Mouse (Mus musculus): ENCODE results near the gene Ankrd23. TPM values are rescaled to one million over a fixed set of nuclear protein-coding genes. Genes with fewer than 3 reads are reported as not detected.

Ankrd23 gene
- polyA plus RNA-seq, 1 experiment = 5.8 TPM

GRCm38 (mm10) chr1:36570320-36570719 is 33.6 kb upstream of the Ankrd23 start:
- Histone ChIP-seq H3K27ac (ENCODE audit: insufficient read depth, low read depth, low read length) (peak overlapping the region; percentile 71; the same call in 1 of the 2 replicates), H3K4me1 (ENCODE audit: control insufficient read depth, insufficient read depth, insufficient read length, low read length) (peaks cover 26% of the 10 kb centered on the region), H3K27me3 (ENCODE audit: control insufficient read depth, insufficient read depth, low read length) (no peaks in the 10 kb centered on the region), H3K4me3 (ENCODE audit: low read depth, low read length) (no peak overlapping the region), H3K36me3 (ENCODE audit: control insufficient read depth, insufficient read depth, low read length) (no peaks in the 10 kb centered on the region)
- WGBS = 76% methylated on average over 5 of the region's 5 CpGs
- TF ChIP-seq POLR2A (IDR thresholded peaks at IDR 0.05; ENCODE audit: low read depth, low read length) = no peak
- TF ChIP-seq CTCF (IDR thresholded peaks at IDR 0.05; ENCODE audit: extremely low read depth, insufficient read length, insufficient replicate concordance, low read depth, low read length) = no peak

GRCm38 (mm10) chr1:36569694-36570276 is 33.1 kb upstream of the Ankrd23 start:
- Histone ChIP-seq H3K27ac (ENCODE audit: insufficient read depth, low read depth, low read length) (peak overlapping the region; percentile 71), H3K4me1 (ENCODE audit: control insufficient read depth, insufficient read depth, insufficient read length, low read length) (peaks cover 26% of the 10 kb centered on the region), H3K4me3 (ENCODE audit: low read depth, low read length) (no peak overlapping the region), H3K36me3 (ENCODE audit: control insufficient read depth, insufficient read depth, low read length) (no peaks in the 10 kb centered on the region), H3K27me3 (ENCODE audit: control insufficient read depth, insufficient read depth, low read length) (no peaks in the 10 kb centered on the region)
- WGBS = 28% methylated on average over 7 of the region's 7 CpGs
- TF ChIP-seq POLR2A (IDR thresholded peaks at IDR 0.05; ENCODE audit: low read depth, low read length) = no peak
- TF ChIP-seq CTCF (IDR thresholded peaks at IDR 0.05; ENCODE audit: extremely low read depth, insufficient read length, insufficient replicate concordance, low read depth, low read length) = no peak

GRCm38 (mm10) chr1:36568776-36569175 is 32.1 kb upstream of the Ankrd23 start:
- no peak overlapping the region for H3K4me3 ChIP-seq (ENCODE audit: low read depth, low read length)
- H3K27ac ChIP-seq (ENCODE audit: insufficient read depth, low read depth, low read length) = peak overlapping the region; percentile 71
- WGBS = 61% methylated on average over 4 of the region's 4 CpGs
- no peaks in the 10 kb centered on the region for H3K27me3 ChIP-seq (ENCODE audit: control insufficient read depth, insufficient read depth, low read length)
- no peak for TF ChIP-seq POLR2A (IDR thresholded peaks at IDR 0.05; ENCODE audit: low read depth, low read length)
- no peak for TF ChIP-seq CTCF (IDR thresholded peaks at IDR 0.05; ENCODE audit: extremely low read depth, insufficient read length, insufficient replicate concordance, low read depth, low read length)
- peaks cover 26% of the 10 kb centered on the region for H3K4me1 ChIP-seq (ENCODE audit: control insufficient read depth, insufficient read depth, insufficient read length, low read length)
- H3K36me3 ChIP-seq (ENCODE audit: control insufficient read depth, insufficient read depth, low read length) = no peaks in the 10 kb centered on the region

- WGBS = 74% methylated on average over 21 of the region's 21 CpGs
- peak overlapping the region; percentile 50; the same call in 1 of the 2 replicates for H3K27ac ChIP-seq (ENCODE audit: insufficient read depth, low read depth, low read length)
- H3K36me3 ChIP-seq (ENCODE audit: control insufficient read depth, insufficient read depth, low read length) = no peaks in the 10 kb centered on the region
- peaks cover 28% of the 10 kb centered on the region for H3K4me1 ChIP-seq (ENCODE audit: control insufficient read depth, insufficient read depth, insufficient read length, low read length)
- no peak overlapping the region for H3K4me3 ChIP-seq (ENCODE audit: low read depth, low read length)
- H3K27me3 ChIP-seq (ENCODE audit: control insufficient read depth, insufficient read depth, low read length) = no peaks in the 10 kb centered on the region
- TF ChIP-seq CTCF (IDR thresholded peaks at IDR 0.05; ENCODE audit: extremely low read depth, insufficient read length, insufficient replicate concordance, low read depth, low read length) (no peak), POLR2A (IDR thresholded peaks at IDR 0.05; ENCODE audit: low read depth, low read length) (no peak)
These were observed 31.3 kb upstream of the Ankrd23 start for GRCm38 (mm10) chr1:36567818-36568603.

GRCm38 (mm10) chr1:36566425-36566824 is 29.7 kb upstream of the Ankrd23 start:
- WGBS = 67% methylated on average over 2 of the region's 2 CpGs
- TF ChIP-seq POLR2A (IDR thresholded peaks at IDR 0.05; ENCODE audit: low read depth, low read length) (no peak), CTCF (IDR thresholded peaks at IDR 0.05; ENCODE audit: extremely low read depth, insufficient read length, insufficient replicate concordance, low read depth, low read length) (no peak)
- H3K27ac ChIP-seq (ENCODE audit: insufficient read depth, low read depth, low read length) = no peak overlapping the region
- no peak overlapping the region for H3K4me3 ChIP-seq (ENCODE audit: low read depth, low read length)
- H3K36me3 ChIP-seq (ENCODE audit: control insufficient read depth, insufficient read depth, low read length) = no peaks in the 10 kb centered on the region
- H3K27me3 ChIP-seq (ENCODE audit: control insufficient read depth, insufficient read depth, low read length) = no peaks in the 10 kb centered on the region
- peaks cover 23% of the 10 kb centered on the region for H3K4me1 ChIP-seq (ENCODE audit: control insufficient read depth, insufficient read depth, insufficient read length, low read length)

- Histone ChIP-seq H3K27ac (ENCODE audit: insufficient read depth, low read depth, low read length) (peak overlapping the region; percentile 7; the same call in 1 of the 2 replicates), H3K4me1 (ENCODE audit: control insufficient read depth, insufficient read depth, insufficient read length, low read length) (peaks cover 10% of the 10 kb centered on the region), H3K4me3 (ENCODE audit: low read depth, low read length) (no peak overlapping the region), H3K27me3 (ENCODE audit: control insufficient read depth, insufficient read depth, low read length) (0 out of 2 replicates have a peak, but pooled peaks cover 4% of the 10 kb centered on the region), H3K36me3 (ENCODE audit: control insufficient read depth, insufficient read depth, low read length) (no peaks in the 10 kb centered on the region)
- TF ChIP-seq POLR2A (IDR thresholded peaks at IDR 0.05; ENCODE audit: low read depth, low read length) = no peak
- no peak for TF ChIP-seq CTCF (IDR thresholded peaks at IDR 0.05; ENCODE audit: extremely low read depth, insufficient read length, insufficient replicate concordance, low read depth, low read length)
- WGBS = 73% methylated on average over 6 of the region's 6 CpGs
These were observed 27.4 kb upstream of the Ankrd23 start for GRCm38 (mm10) chr1:36564101-36564500.

GRCm38 (mm10) chr1:36563632-36564031 is 26.9 kb upstream of the Ankrd23 start:
- Histone ChIP-seq H3K4me3 (ENCODE audit: low read depth, low read length) (no peak overlapping the region), H3K4me1 (ENCODE audit: control insufficient read depth, insufficient read depth, insufficient read length, low read length) (peaks cover 8% of the 10 kb centered on the region), H3K36me3 (ENCODE audit: control insufficient read depth, insufficient read depth, low read length) (no peaks in the 10 kb centered on the region), H3K27ac (ENCODE audit: insufficient read depth, low read depth, low read length) (peak overlapping the region; percentile 7; the same call in 1 of the 2 replicates), H3K27me3 (ENCODE audit: control insufficient read depth, insufficient read depth, low read length) (0 out of 2 replicates have a peak, but pooled peaks cover 4% of the 10 kb centered on the region)
- WGBS = 71% methylated on average over 4 of the region's 4 CpGs
- TF ChIP-seq POLR2A (IDR thresholded peaks at IDR 0.05; ENCODE audit: low read depth, low read length) (no peak), CTCF (IDR thresholded peaks at IDR 0.05; ENCODE audit: extremely low read depth, insufficient read length, insufficient replicate concordance, low read depth, low read length) (no peak)
